Mouse (Mus musculus) liver, embryonic 15.5 days (tissue): Measurements from ENCODE around the gene Chrna1. TPM values are rescaled to one million over a fixed set of nuclear protein-coding genes. Genes with fewer than 3 reads are reported as not detected.

ENCODE experiments used
- ATAC-seq: fragments of 200-750 bp; cut with Nextera tagmentation; 2 replicates; pipeline ENCODE4 v1.8.0; 2017; ENCODE audit warnings: moderate number of reproducible peaks, mild to moderate bottlenecking, moderate library complexity; ENCODE audit not compliant: insufficient read depth
- H3K27ac ChIP-seq: fragments of 300-500 bp; sonication (generic); replicated peaks from 2 replicates; pipeline ENCODE4 v1.5.1; 2015; ENCODE audit warnings: mild to moderate bottlenecking, inconsistent platforms
- H3K27me3 ChIP-seq: fragments of 300-500 bp; sonication (generic); 2 replicates; pipeline ENCODE4 v1.6.1; 2015; ENCODE audit warnings: mild to moderate bottlenecking, inconsistent platforms
- H3K36me3 ChIP-seq: fragments of 300-500 bp; sonication (generic); replicated peaks from 2 replicates; pipeline ENCODE4 v1.6.1; 2015; ENCODE audit warnings: moderate library complexity, mild to moderate bottlenecking, inconsistent platforms
- H3K4me1 ChIP-seq: fragments of 300-500 bp; sonication (generic); replicated peaks from 2 replicates; pipeline ENCODE4 v1.6.1; 2015; ENCODE audit warnings: inconsistent platforms
- H3K4me2 ChIP-seq: fragments of 300-500 bp; sonication (generic); 2 replicates; pipeline ENCODE4 v1.6.1; 2015; ENCODE audit warnings: moderate library complexity, mild to moderate bottlenecking, inconsistent platforms
- H3K4me3 ChIP-seq: fragments of 300-500 bp; sonication (generic); replicated peaks from 2 replicates; pipeline ENCODE4 v1.5.1; 2015; ENCODE audit warnings: mild to moderate bottlenecking, inconsistent platforms
- H3K9ac ChIP-seq: fragments of 300-500 bp; sonication (generic); 2 replicates; pipeline ENCODE4 v1.6.1; 2015; ENCODE audit warnings: moderate library complexity, mild to moderate bottlenecking, inconsistent platforms
- H3K9me3 ChIP-seq: fragments of 300-500 bp; sonication (generic); replicated peaks from 2 replicates; pipeline ENCODE4 v1.6.1; 2016; ENCODE audit warnings: inconsistent platforms
- WGBS: fragments of 180-500 bp; shearing (Covaris S2); methylation state at CpG from one replicate; pipeline ENCODE4 v1.1.7; 2015; ENCODE audit warnings: mixed read lengths; ENCODE audit not compliant: insufficient replicate concordance; 5-methylcytosine and 5-hydroxymethylcytosine counted together
- polyA plus RNA-seq: library from polyadenylated mRNA; unstranded; fragments of >200 nt; fragmentation: Nextera tagmentation; extraction: Ambion mirVana; gene quantifications from 2 replicates; pipeline ENCODE4 v1.2.1, GENCODE M21; 2015

Chrna1 gene
- 0.30 and 0.53 TPM in 2 replicates for polyA plus RNA-seq

DNA sequence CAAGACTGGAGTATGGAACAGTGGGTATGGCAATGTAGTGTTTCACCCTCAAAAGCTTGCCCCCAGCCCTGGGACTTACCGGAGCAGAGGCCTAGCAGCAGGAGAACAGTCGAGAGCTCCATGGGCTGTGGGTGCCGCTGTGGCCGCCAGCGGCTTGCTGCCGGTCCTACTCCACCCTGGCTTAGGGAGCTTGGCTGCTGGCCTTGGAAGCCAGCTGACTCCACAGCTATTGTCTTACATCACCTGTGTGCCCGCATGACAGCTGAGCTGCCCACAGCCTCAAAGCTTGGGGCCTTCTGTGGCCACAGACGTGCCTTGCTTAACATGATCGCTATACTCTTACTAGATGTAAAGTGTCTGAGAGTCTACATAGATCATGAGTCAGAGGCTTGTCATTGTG, at the start of gene Chrna1:
Gene Chrna1, minus strand, starts transcription at position 173 of the 400 bp plus-strand sequence.
- Histone ChIP-seq H3K4me1 (no peaks in the 10 kb centered on the region), H3K4me3 (no peak within 1 kb of the TSS), H3K27ac (no peak within 1 kb of the TSS), H3K9me3 (no peaks in the 10 kb centered on the region), H3K9ac (no peak within 1 kb of the TSS), H3K4me2 (no peak within 1 kb of the TSS), H3K27me3 (peaks cover 14% of the 10 kb centered on the region), H3K36me3 (no peaks in the 10 kb centered on the region)
- no peak for ATAC-seq
- 78% methylated on average over 9 of the region's 9 CpGs for WGBS

DNA sequence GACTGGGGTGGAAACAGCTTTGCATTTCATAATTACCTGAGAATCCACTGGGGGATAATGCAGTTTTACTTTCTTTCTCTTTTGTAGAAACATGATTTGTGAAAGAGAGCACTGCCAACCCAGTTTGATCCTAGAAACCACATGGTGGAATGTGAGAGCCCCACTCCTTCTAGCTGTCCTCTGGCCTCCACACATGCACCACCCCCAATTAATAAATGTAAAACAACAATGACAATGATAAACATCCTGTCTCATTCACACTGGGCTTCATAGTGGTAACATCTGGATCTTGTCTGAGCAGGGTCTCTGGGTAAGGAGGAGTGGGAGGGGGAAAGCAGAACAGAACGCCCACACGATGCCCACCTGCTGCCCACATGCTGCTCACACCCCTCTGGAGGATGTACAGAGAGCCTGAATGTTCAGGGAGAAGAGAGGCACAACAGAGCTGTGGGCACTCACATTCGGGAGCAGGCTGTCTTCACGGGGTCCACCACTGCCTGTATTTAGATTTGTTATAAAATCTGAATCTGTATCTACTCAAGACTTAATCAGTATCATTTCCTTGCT, 38.4 kb upstream of the Chrna1 start:
- 63% methylated on average over 4 of the region's 4 CpGs for WGBS

GRCm38 (mm10) chr2:73616434-73617057, 36.4 kb upstream of the Chrna1 start:
- no peaks in the 10 kb centered on the region for H3K9me3 ChIP-seq
- no peak overlapping the region for H3K4me2 ChIP-seq
- no peaks in the 10 kb centered on the region for H3K36me3 ChIP-seq
- H3K27me3 ChIP-seq, result no peaks in the 10 kb centered on the region
- ATAC-seq, result no peak
- H3K9ac ChIP-seq, result no peak overlapping the region
- 61% methylated on average over 17 of the region's 17 CpGs for WGBS
- no peaks in the 10 kb centered on the region for H3K4me1 ChIP-seq
- H3K27ac ChIP-seq, result no peak overlapping the region
- no peak overlapping the region for H3K4me3 ChIP-seq

More for the DNA sequence above, 38.4 kb upstream of the Chrna1 start:
- ATAC-seq, result no peak
- no peaks in the 10 kb centered on the region for H3K36me3 ChIP-seq
- H3K9ac ChIP-seq, result no peak overlapping the region
- H3K4me1 ChIP-seq, result no peaks in the 10 kb centered on the region
- H3K4me3 ChIP-seq, result no peak overlapping the region
- no peak overlapping the region for H3K4me2 ChIP-seq
- no peaks in the 10 kb centered on the region for H3K27me3 ChIP-seq
- no peak overlapping the region for H3K27ac ChIP-seq
- H3K9me3 ChIP-seq, result no peaks in the 10 kb centered on the region

DNA sequence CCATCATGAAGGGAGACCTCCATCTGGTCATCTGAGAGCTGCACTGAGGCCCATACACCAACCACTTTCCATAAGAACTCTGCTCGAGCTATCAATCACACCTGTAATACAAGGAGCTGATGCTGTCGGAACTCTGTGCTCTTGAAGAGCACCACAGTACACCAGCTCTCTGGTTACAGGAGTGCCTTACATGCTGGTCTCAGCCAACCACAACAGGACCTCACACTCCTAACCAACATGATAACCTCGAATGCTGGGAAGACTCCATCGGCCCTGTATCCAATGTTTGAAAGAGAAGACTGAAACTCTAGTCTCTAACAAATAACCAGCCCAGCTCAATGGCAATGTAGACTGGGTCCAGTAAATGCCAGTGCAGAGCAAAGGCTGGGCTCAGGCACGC, 35.3 kb upstream of the Chrna1 start:
- 56% methylated on average over 5 of the region's 5 CpGs for WGBS
- no peaks in the 10 kb centered on the region for H3K4me1 ChIP-seq
- no peak overlapping the region for H3K9ac ChIP-seq
- no peaks in the 10 kb centered on the region for H3K27me3 ChIP-seq
- no peaks in the 10 kb centered on the region for H3K36me3 ChIP-seq
- no peak overlapping the region for H3K4me3 ChIP-seq
- H3K4me2 ChIP-seq, result no peak overlapping the region
- H3K9me3 ChIP-seq, result no peaks in the 10 kb centered on the region
- ATAC-seq, result no peak
- no peak overlapping the region for H3K27ac ChIP-seq

DNA sequence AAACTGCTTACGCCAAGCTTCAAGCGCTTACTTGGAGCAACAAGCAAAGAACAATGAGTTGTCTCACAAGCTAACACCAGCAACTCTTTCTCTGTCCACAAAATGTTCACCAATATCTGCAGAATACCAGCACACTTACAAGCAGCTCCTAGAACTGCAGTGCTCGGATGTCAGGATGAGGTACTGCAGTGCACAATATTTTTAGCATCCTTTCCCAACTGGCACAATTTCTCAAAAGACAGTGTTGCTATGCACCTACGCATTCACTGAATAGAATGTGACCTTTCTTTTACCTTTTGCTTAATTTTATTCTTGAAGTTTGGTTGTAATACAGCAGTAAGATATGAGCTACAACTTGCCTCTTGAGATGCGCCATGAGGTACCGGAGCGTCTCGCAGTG, 34.2 kb upstream of the Chrna1 start:
- no peak for ATAC-seq
- Histone ChIP-seq H3K27me3 (no peaks in the 10 kb centered on the region), H3K27ac (no peak overlapping the region), H3K9ac (no peak overlapping the region), H3K4me2 (no peak overlapping the region), H3K4me3 (no peak overlapping the region), H3K36me3 (no peaks in the 10 kb centered on the region), H3K9me3 (no peaks in the 10 kb centered on the region), H3K4me1 (no peaks in the 10 kb centered on the region)
- 83% methylated on average over 8 of the region's 8 CpGs for whole genome bisulfite sequencing

DNA sequence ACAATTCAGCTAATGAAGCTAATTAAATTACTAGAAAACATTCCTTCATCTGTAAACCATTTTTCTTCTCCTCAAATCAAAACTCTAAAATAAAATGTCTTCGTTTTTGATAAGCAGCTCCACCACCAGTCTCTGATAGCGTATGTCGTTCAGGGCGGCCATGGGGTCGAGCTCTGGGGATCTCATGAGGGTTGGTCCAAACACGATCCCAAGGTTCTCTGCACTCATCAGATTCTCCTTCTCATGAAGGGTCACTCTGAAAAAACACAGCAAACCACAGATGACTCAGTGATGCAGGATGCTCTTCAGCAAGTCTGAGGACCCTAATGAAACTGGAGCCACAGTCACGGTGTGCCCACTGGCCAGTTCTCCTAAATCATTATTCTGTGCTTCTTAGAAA, 32.8 kb upstream of the Chrna1 start:
- Histone ChIP-seq H3K9me3 (no peaks in the 10 kb centered on the region), H3K36me3 (no peaks in the 10 kb centered on the region), H3K4me1 (no peaks in the 10 kb centered on the region), H3K9ac (no peak overlapping the region), H3K4me2 (no peak overlapping the region), H3K4me3 (no peak overlapping the region), H3K27me3 (no peaks in the 10 kb centered on the region), H3K27ac (no peak overlapping the region)
- WGBS, result 78% methylated on average over 7 of the region's 7 CpGs
- no peak for ATAC-seq

GRCm38 (mm10) chr2:73612367-73612914, 32.3 kb upstream of the Chrna1 start:
- 72% methylated on average over 6 of the region's 6 CpGs for WGBS
- H3K4me2 ChIP-seq, result no peak overlapping the region
- no peak for ATAC-seq
- H3K9ac ChIP-seq, result no peak overlapping the region
- H3K9me3 ChIP-seq, result no peaks in the 10 kb centered on the region
- H3K4me1 ChIP-seq, result no peaks in the 10 kb centered on the region
- no peaks in the 10 kb centered on the region for H3K36me3 ChIP-seq
- H3K27ac ChIP-seq, result no peak overlapping the region
- H3K27me3 ChIP-seq, result no peaks in the 10 kb centered on the region
- H3K4me3 ChIP-seq, result no peak overlapping the region

DNA sequence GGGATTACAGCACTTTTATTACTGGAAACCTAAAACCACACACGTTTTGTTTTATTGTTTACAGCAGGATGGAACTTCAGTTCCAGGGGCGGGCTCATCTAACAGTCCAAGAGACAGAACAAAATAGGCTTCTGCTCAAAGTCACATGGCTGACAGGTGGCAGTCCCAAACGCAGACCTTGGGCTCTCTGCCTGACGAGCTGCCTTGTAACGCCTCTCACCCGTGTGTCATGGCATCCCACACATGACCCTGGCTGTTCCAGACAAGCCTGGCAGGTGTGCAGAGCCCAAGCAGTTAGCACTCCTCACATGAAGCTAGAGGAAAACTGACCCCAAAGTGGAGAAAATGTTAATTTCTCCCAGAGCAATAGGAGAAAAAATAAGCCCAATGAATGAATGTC, 31.7 kb upstream of the Chrna1 start:
- ATAC-seq, result no peak
- Histone ChIP-seq H3K9ac (no peak overlapping the region), H3K36me3 (no peaks in the 10 kb centered on the region), H3K4me3 (no peak overlapping the region), H3K4me1 (no peaks in the 10 kb centered on the region), H3K27me3 (no peaks in the 10 kb centered on the region), H3K9me3 (no peaks in the 10 kb centered on the region), H3K27ac (no peak overlapping the region), H3K4me2 (no peak overlapping the region)
- 49% methylated on average over 6 of the region's 6 CpGs for WGBS

DNA sequence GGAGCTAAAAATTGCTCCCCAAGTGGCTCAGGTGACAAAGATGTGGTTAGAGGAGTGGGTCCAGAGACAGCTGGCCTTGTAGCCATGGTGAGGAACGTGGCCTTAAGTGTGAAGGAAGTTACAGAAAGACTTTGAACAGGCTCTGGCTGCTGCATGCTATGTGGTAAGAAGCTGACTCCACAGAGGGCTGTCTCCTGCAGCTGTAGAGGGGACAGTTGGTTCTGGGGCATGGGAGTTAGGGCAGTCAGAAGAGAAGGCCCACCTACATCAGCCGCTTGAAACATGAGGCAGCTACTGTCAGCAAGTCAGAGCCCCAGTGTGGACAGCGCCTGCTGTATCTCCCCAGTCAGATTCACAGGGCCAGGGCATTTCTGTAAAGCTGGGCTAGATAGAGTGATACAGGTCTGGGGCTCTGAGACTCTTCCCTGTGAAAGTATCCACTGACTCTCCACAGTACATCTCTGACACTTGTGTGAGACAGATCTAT, 29.6 kb upstream of the Chrna1 start:
- H3K9ac ChIP-seq, result no peak overlapping the region
- H3K4me1 ChIP-seq, result no peaks in the 10 kb centered on the region
- no peak overlapping the region for H3K4me3 ChIP-seq
- ATAC-seq, result no peak
- no peak overlapping the region for H3K4me2 ChIP-seq
- no peaks in the 10 kb centered on the region for H3K27me3 ChIP-seq
- 55% methylated on average over 3 of the region's 3 CpGs for WGBS
- no peaks in the 10 kb centered on the region for H3K9me3 ChIP-seq
- no peak overlapping the region for H3K27ac ChIP-seq
- no peaks in the 10 kb centered on the region for H3K36me3 ChIP-seq

DNA sequence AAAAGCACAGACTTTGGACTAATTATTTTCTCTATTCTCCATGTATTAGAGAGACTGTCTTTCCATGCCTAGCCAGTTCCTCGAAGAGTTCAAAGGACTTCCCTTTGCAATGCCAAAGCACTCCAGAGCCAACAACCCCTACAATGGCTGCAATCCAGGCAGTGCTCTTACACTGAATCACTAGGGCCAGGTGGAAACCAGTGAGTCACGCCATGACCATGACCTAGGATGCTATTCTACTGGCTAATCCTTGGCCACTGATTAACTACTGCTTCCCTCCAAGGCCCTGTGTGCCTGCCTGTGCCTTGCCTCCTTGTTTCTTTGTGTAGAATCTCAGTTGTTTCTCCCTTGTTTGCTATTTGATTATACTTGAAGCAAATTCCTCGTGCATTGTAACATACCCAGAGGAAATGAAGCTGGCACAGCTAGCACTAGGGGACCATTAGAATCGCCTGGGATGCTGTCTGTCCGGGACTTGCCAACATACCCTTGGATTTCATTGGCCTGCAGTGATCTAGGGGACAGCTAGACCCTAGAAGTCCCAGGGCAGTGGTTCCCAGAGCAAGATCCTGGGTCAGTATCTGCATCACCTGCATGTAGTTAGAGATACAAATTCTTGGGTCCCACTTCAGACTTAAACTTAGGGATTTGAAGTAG, 29.1 kb upstream of the Chrna1 start:
- H3K9me3 ChIP-seq, result no peaks in the 10 kb centered on the region
- H3K27ac ChIP-seq, result no peak overlapping the region
- H3K4me1 ChIP-seq, result no peaks in the 10 kb centered on the region
- H3K9ac ChIP-seq, result no peak overlapping the region
- ATAC-seq, result no peak
- no peaks in the 10 kb centered on the region for H3K36me3 ChIP-seq
- H3K4me2 ChIP-seq, result no peak overlapping the region
- H3K27me3 ChIP-seq, result no peaks in the 10 kb centered on the region
- WGBS, result 44% methylated on average over 5 of the region's 5 CpGs
- no peak overlapping the region for H3K4me3 ChIP-seq

DNA sequence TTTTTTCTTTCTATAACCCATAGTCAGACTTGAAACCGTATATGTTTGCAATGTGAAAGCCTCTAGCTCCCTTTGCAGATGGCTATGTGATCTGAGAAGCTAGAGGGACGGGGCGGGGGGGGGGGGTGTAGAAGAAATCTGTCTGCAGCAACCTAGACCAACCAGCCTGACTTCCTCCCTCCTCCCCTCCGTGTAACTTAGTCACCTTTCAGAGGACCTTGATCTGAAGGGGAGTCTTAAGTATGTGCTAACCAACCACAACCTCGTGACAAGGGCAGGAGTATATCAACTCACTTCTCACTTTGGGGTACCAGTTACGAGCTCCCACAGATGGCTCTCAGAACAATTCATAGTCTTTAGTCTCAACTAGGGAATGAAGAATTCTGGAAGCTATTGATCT, 28.3 kb upstream of the Chrna1 start:
- no peak overlapping the region for H3K27ac ChIP-seq
- ATAC-seq, result no peak
- H3K9me3 ChIP-seq, result no peaks in the 10 kb centered on the region
- H3K4me3 ChIP-seq, result no peak overlapping the region
- WGBS, result 48% methylated on average over 6 of the region's 6 CpGs
- no peaks in the 10 kb centered on the region for H3K4me1 ChIP-seq
- no peak overlapping the region for H3K4me2 ChIP-seq
- no peaks in the 10 kb centered on the region for H3K36me3 ChIP-seq
- H3K9ac ChIP-seq, result no peak overlapping the region
- H3K27me3 ChIP-seq, result no peaks in the 10 kb centered on the region
